Mouse (Mus musculus) cerebellum, adult 2 months (tissue): ENCODE data around the gene Sigmar1. TPM values are rescaled to one million over a fixed set of nuclear protein-coding genes. Genes with fewer than 3 reads are reported as not detected.
"Not testable (repeated sequence)": the region's sequence is repeated elsewhere in the genome, so short reads cannot be mapped to it uniquely, and the experiment has no call there.

ENCODE experiments used
- DNase-seq, 2 experiments: peaks; one replicate each; pipeline ENCODE4 v3.0.0; 2021
- H3K27ac ChIP-seq: fragments of 200-500 bp; 2 replicates; pipeline ENCODE4 v1.5.1; 2012; ENCODE audit warnings: low read length, control low read depth, inconsistent platforms; ENCODE audit not compliant: insufficient read depth
- H3K27me3 ChIP-seq: fragments of 200-500 bp; 2 replicates; pipeline ENCODE4 v1.6.1; 2012; ENCODE audit warnings: inconsistent platforms, mild to moderate bottlenecking, low read length, moderate library complexity; ENCODE audit not compliant: control insufficient read depth, insufficient read depth
- H3K4me1 ChIP-seq: fragments of 200-500 bp; 2 replicates; pipeline ENCODE4 v1.6.1; 2011; ENCODE audit warnings: low read length; ENCODE audit not compliant: control insufficient read depth, insufficient read depth
- H3K4me3 ChIP-seq: fragments of 200-500 bp; replicated peaks from 2 replicates; pipeline ENCODE3; 2011; ENCODE audit warnings: mild to moderate bottlenecking, low read depth, low read length, control low read depth; ENCODE audit not compliant: insufficient read depth
- CTCF ChIP-seq: fragments of 200-500 bp; IDR thresholded peaks from 2 replicates; pipeline ENCODE4 v1.5.1; 2011; ENCODE audit warnings: low read depth, mild to moderate bottlenecking, control low read depth, low read length, moderate library complexity, borderline replicate concordance; ENCODE audit not compliant: insufficient read depth
- POLR2A ChIP-seq: fragments of 200-500 bp; IDR thresholded peaks from 2 replicates; pipeline ENCODE4 v1.6.1; 2011; ENCODE audit warnings: low read length, control low read depth, borderline replicate concordance; ENCODE audit not compliant: insufficient read depth
- WGBS: fragments of 180-500 bp; shearing (Covaris S2); methylation state at CpG from one replicate; pipeline ENCODE4 v1.1.7; 2018; 5-methylcytosine and 5-hydroxymethylcytosine counted together
- polyA plus RNA-seq: library from polyadenylated mRNA; depleted of rRNA; stranded (reverse); fragments of >200 nt; gene quantifications from 2 replicates; pipeline ENCODE4 v1.2.3, GENCODE M21; 2012; rRNA removed

Gene Sigmar1
- 65.9 and 71.1 TPM in 2 replicates for polyA plus RNA-seq

- peak; percentile 34; the same call in 1 of the 2 replicates for TF ChIP-seq POLR2A
- peak; percentile 82 for TF ChIP-seq CTCF
- peak within 1 kb of the TSS; percentile 93 for H3K27ac ChIP-seq
- H3K4me1 ChIP-seq, result peaks cover 23% of the 10 kb centered on the region
- H3K27me3 ChIP-seq, result no peaks in the 10 kb centered on the region
- peak within 1 kb of the TSS; percentile 90 for H3K4me3 ChIP-seq
- DNase-seq, result peak; percentile 86 to 94
- WGBS, result under 1% methylated on average over 57 of the region's 57 CpGs
Measured at GRCm38 (mm10) chr4:41755338-41756305, at the start of gene Sigmar1. Sigmar1 (minus strand) TSS chr4:41756157.

GRCm38 (mm10) chr4:41783197-41783596 is 27.2 kb upstream of the Sigmar1 start:
- H3K27ac ChIP-seq, H3K4me1 ChIP-seq, H3K4me3 ChIP-seq, DNase-seq, H3K27me3 ChIP-seq: not testable (repeated sequence)
- 78% methylated on average over 3 of the region's 3 CpGs for WGBS

GRCm38 (mm10) chr4:41782711-41783110 is 26.8 kb upstream of the Sigmar1 start:
- H3K27me3 ChIP-seq, DNase-seq, H3K27ac ChIP-seq, H3K4me1 ChIP-seq, H3K4me3 ChIP-seq: not testable (repeated sequence)
- WGBS, result 52% methylated on average over 4 of the region's 4 CpGs

GRCm38 (mm10) chr4:41781748-41782485 is 26.0 kb upstream of the Sigmar1 start:
- 6% methylated on average over 17 of the region's 21 CpGs for WGBS
- not testable (repeated sequence) for H3K27me3 ChIP-seq, H3K4me1 ChIP-seq, H3K4me3 ChIP-seq
- H3K27ac ChIP-seq, result peak overlapping the region; percentile 72
- DNase-seq, result peak in 1 of 2 experiments; percentile 35

- not testable (repeated sequence) for H3K27me3 ChIP-seq, H3K4me3 ChIP-seq, H3K27ac ChIP-seq, H3K4me1 ChIP-seq, DNase-seq
- WGBS, result 27% methylated on average over 9 of the region's 9 CpGs
Measured at GRCm38 (mm10) chr4:41781271-41781670, 25.3 kb upstream of the Sigmar1 start.

DNA sequence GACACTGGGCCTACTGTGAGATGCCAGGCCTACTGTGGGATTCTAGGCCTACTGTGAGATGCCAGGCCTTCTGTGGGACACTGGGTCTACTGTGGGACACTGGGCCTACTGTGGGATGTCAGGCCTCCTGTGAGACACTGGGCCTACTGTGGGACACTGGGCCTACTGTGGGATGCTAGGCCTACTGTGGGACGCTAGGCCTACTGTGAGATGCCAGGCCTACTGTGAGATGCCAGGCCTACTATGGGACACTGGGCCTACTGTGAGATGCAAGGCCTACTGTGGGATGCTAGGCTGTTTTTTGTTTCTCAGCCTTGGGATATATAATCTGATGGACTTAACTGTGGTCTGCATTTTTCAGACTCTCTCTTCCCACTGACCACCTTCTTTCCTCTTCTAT is 19.9 kb upstream of the Sigmar1 start:
- 90% methylated on average over 1 of the region's 1 CpGs for WGBS
- not testable (repeated sequence) for H3K27me3 ChIP-seq, DNase-seq, H3K27ac ChIP-seq, H3K4me3 ChIP-seq, H3K4me1 ChIP-seq

- not testable (repeated sequence) for H3K4me1 ChIP-seq, H3K27me3 ChIP-seq, DNase-seq
- H3K27ac ChIP-seq, result peak overlapping the region; percentile 68
- WGBS, result 48% methylated on average over 3 of the region's 3 CpGs
- H3K4me3 ChIP-seq, result peak overlapping the region; percentile 41
Measured at GRCm38 (mm10) chr4:41774506-41774905, 18.5 kb upstream of the Sigmar1 start.

- WGBS, result 2% methylated on average over 12 of the region's 14 CpGs
- peak within 1 kb of the TSS; percentile 68 for H3K27ac ChIP-seq
- DNase-seq, result peak; percentile 86 to 90
- peak within 1 kb of the TSS; percentile 59 for H3K4me3 ChIP-seq
- H3K27me3 ChIP-seq, H3K4me1 ChIP-seq: not testable (repeated sequence)
- TF ChIP-seq POLR2A, result peak; percentile 28; the same call in 1 of the 2 replicates
Measured at GRCm38 (mm10) chr4:41774002-41774401, 18.0 kb upstream of the Sigmar1 start, which contains the start of gene Ccl27a. Ccl27a (minus strand) TSS chr4:41774247.
